Mouse (Mus musculus) ES-E14 (cell line): ENCODE results near the gene Iqgap2. TPM values are rescaled to one million over a fixed set of nuclear protein-coding genes. Genes with fewer than 3 reads are reported as not detected.

ENCODE experiments used
- DNase-seq: peaks from one replicate; pipeline ENCODE4 v3.0.0-alpha.2; 2013; ENCODE audit warnings: low read depth, low spot score
- H3K27ac ChIP-seq: 2 replicates; pipeline ENCODE4 v1.5.1; 2012; ENCODE audit warnings: low read depth, mild to moderate bottlenecking, low read length, moderate library complexity, mixed read lengths; ENCODE audit not compliant: poor library complexity, insufficient read depth, severe bottlenecking
- H3K36me3 ChIP-seq: 2 replicates; pipeline ENCODE4 v1.6.1; 2012; ENCODE audit warnings: mild to moderate bottlenecking, low read length, moderate library complexity, mixed read lengths; ENCODE audit not compliant: control insufficient read depth, poor library complexity, insufficient read depth, severe bottlenecking
- H3K4me1 ChIP-seq, 2 experiments: fragments of 150-350 bp in 1 of 2; sonication (generic) in 1 of 2; 2 replicates each; pipeline ENCODE4 v1.6.1; 2012; ENCODE audit warnings: low read length in 2 of 2, mild to moderate bottlenecking in 1 of 2, mixed read lengths in 1 of 2; ENCODE audit not compliant: control insufficient read depth in 2 of 2, insufficient read depth in 2 of 2, poor library complexity in 1 of 2
- H3K4me3 ChIP-seq, 2 experiments: fragments of 150-350 bp in 1 of 2; sonication (generic) in 1 of 2; 2 replicates each; pipeline ENCODE4 v1.5.1; 2012; ENCODE audit warnings: low read length in 2 of 2, low read depth in 1 of 2, mild to moderate bottlenecking in 1 of 2, mixed read lengths in 1 of 2; ENCODE audit not compliant: insufficient read depth in 1 of 2, poor library complexity in 1 of 2, severe bottlenecking in 1 of 2
- H3K9ac ChIP-seq: 2 replicates; pipeline ENCODE4 v1.6.1; 2012; ENCODE audit warnings: low read depth, mild to moderate bottlenecking, low read length, mixed read lengths; ENCODE audit not compliant: poor library complexity, insufficient read depth, severe bottlenecking
- H3K9me3 ChIP-seq: fragments of 150-350 bp; sonication (generic); 2 replicates; pipeline ENCODE4 v1.6.1; 2012; ENCODE audit warnings: low read depth, mild to moderate bottlenecking, low read length; ENCODE audit not compliant: control insufficient read depth, insufficient read depth
- CHD2 ChIP-seq: IDR thresholded peaks from 2 replicates; pipeline ENCODE4 v1.6.1; 2014; ENCODE audit warnings: mild to moderate bottlenecking, low read depth, low read length, inconsistent platforms
- HCFC1 ChIP-seq: IDR thresholded peaks from 2 replicates; pipeline ENCODE4 v1.6.1; 2012; ENCODE audit warnings: low read length, inconsistent platforms, borderline replicate concordance; ENCODE audit not compliant: insufficient read depth
- MAFK ChIP-seq: IDR thresholded peaks from 2 replicates; pipeline ENCODE4 v1.6.1; 2014; ENCODE audit warnings: mild to moderate bottlenecking, low read depth, low read length, inconsistent platforms; ENCODE audit not compliant: insufficient read depth
- ZC3H11A ChIP-seq: IDR thresholded peaks from 2 replicates; pipeline ENCODE4 v1.6.1; 2012; ENCODE audit warnings: low read depth, mild to moderate bottlenecking, inconsistent platforms, low read length, borderline replicate concordance
- ZNF384 ChIP-seq: IDR thresholded peaks from 2 replicates; pipeline ENCODE4 v1.6.1; 2012; ENCODE audit warnings: low read depth, low read length, inconsistent platforms
- in situ Hi-C, 2 experiments: fragments of 600-800 bp; cut with MboI; formaldehyde crosslinking; loops; one replicate each; pipeline ENCODE4 v1.15.1; 2025; ENCODE audit warnings: low sequenced_read_pairs in 2 of 2, inconsistent platforms in 1 of 2; ENCODE audit not compliant: unreplicated experiment in 2 of 2
- total RNA-seq: library from RNA; depleted of rRNA; stranded (reverse); fragments of 300-350 nt; gene quantifications from 2 replicates; pipeline ENCODE4 v1.2.3, GENCODE M21; 2012

Iqgap2 gene
- total RNA-seq, 1 experiment: 15.0 TPM

- H3K27ac ChIP-seq: no peak overlapping the region
- no peak overlapping the region for H3K9ac ChIP-seq
- no peak for DNase-seq
- H3K4me3 ChIP-seq: no peak overlapping the region
- H3K4me1 ChIP-seq: no peaks in the 10 kb centered on the region
- TF ChIP-seq ZC3H11A: no peak
- TF ChIP-seq ZNF384: no peak
- TF ChIP-seq MAFK: no peak
- TF ChIP-seq CHD2: no peak
- TF ChIP-seq HCFC1: no peak
- in situ Hi-C loops: no loop called here
- no peaks in the 10 kb centered on the region for H3K36me3 ChIP-seq
- no peaks in the 10 kb centered on the region for H3K9me3 ChIP-seq
These were observed 137.4 kb downstream of the Iqgap2 start for GRCm38 (mm10) chr13:95754285-95754684.

GRCm38 (mm10) chr13:95752386-95752785, 139.3 kb downstream of the Iqgap2 start:
- no peak for DNase-seq
- no peak for TF ChIP-seq CHD2
- no peak for TF ChIP-seq ZNF384
- no peak for TF ChIP-seq HCFC1
- no peak for TF ChIP-seq MAFK
- TF ChIP-seq ZC3H11A: no peak
- no peaks in the 10 kb centered on the region for H3K4me1 ChIP-seq
- H3K9me3 ChIP-seq: no peaks in the 10 kb centered on the region
- H3K27ac ChIP-seq: no peak overlapping the region
- H3K36me3 ChIP-seq: no peaks in the 10 kb centered on the region
- no peak overlapping the region for H3K4me3 ChIP-seq
- H3K9ac ChIP-seq: no peak overlapping the region
- in situ Hi-C loops: no loop called here

GRCm38 (mm10) chr13:95747541-95747940, 144.2 kb downstream of the Iqgap2 start:
- H3K4me3 ChIP-seq: no peak overlapping the region
- H3K9ac ChIP-seq: no peak overlapping the region
- no peaks in the 10 kb centered on the region for H3K4me1 ChIP-seq
- no peak for TF ChIP-seq MAFK
- TF ChIP-seq ZNF384: no peak
- TF ChIP-seq HCFC1: no peak
- no peak for TF ChIP-seq CHD2
- no peak for TF ChIP-seq ZC3H11A
- H3K36me3 ChIP-seq: no peaks in the 10 kb centered on the region
- no peak for DNase-seq
- no peak overlapping the region for H3K27ac ChIP-seq
- in situ Hi-C loops: no loop called here
- H3K9me3 ChIP-seq: no peaks in the 10 kb centered on the region

- TF ChIP-seq HCFC1: no peak
- TF ChIP-seq ZC3H11A: no peak
- no peaks in the 10 kb centered on the region for H3K9me3 ChIP-seq
- H3K9ac ChIP-seq: no peak overlapping the region
- no peak for DNase-seq
- no peaks in the 10 kb centered on the region for H3K36me3 ChIP-seq
- no peak overlapping the region for H3K4me3 ChIP-seq
- no peak overlapping the region for H3K27ac ChIP-seq
- H3K4me1 ChIP-seq: no peaks in the 10 kb centered on the region
- in situ Hi-C loops: no loop called here
These were observed 144.6 kb downstream of the Iqgap2 start for GRCm38 (mm10) chr13:95747101-95747500.

- Histone ChIP-seq H3K9me3 (no peaks in the 10 kb centered on the region), H3K27ac (no peak overlapping the region), H3K4me3 (no peak overlapping the region), H3K9ac (no peak overlapping the region), H3K36me3 (no peaks in the 10 kb centered on the region), H3K4me1 (no peaks in the 10 kb centered on the region)
- no peak for TF ChIP-seq ZNF384
- no peak for TF ChIP-seq MAFK
- no peak for TF ChIP-seq CHD2
- TF ChIP-seq HCFC1: no peak
- no peak for TF ChIP-seq ZC3H11A
- in situ Hi-C loops: no loop called here
- DNase-seq: peak; percentile 22
These were observed 145.2 kb downstream of the Iqgap2 start for GRCm38 (mm10) chr13:95746509-95746908.
